Mouse (Mus musculus) intestine, embryonic 14.5 days (tissue): ENCODE measurements around the gene Micu1. TPM values are rescaled to one million over a fixed set of nuclear protein-coding genes. Genes with fewer than 3 reads are reported as not detected.

Experiments used
- ATAC-seq: fragments of 200-750 bp; cut with Nextera tagmentation; replicated peaks from 2 replicates; pipeline ENCODE4 v1.8.0; 2017; ENCODE audit warnings: low read depth, moderate number of reproducible peaks, moderate TSS enrichment, moderate library complexity; ENCODE audit not compliant: low FRiP score, low TSS enrichment
- DNase-seq: peaks from one replicate; pipeline ENCODE4 v3.0.0-alpha.2; 2018; ENCODE audit warnings: low spot score
- H3K27ac ChIP-seq: fragments of 300-500 bp; sonication (generic); 2 replicates; pipeline ENCODE4 v1.5.1; 2014; ENCODE audit warnings: low read depth, mild to moderate bottlenecking, control low read depth
- H3K27me3 ChIP-seq: fragments of 300-500 bp; sonication (generic); replicated peaks from 2 replicates; pipeline ENCODE4 v1.6.1; 2014; ENCODE audit warnings: low read length, control low read depth; ENCODE audit not compliant: control insufficient read depth, insufficient read depth
- H3K36me3 ChIP-seq: fragments of 300-500 bp; sonication (generic); 2 replicates; pipeline ENCODE4 v1.6.1; 2014; ENCODE audit warnings: low read length, control low read depth; ENCODE audit not compliant: control insufficient read depth, insufficient read depth
- H3K4me1 ChIP-seq: fragments of 300-500 bp; sonication (generic); replicated peaks from 2 replicates; pipeline ENCODE4 v1.6.1; 2014; ENCODE audit warnings: low read length, control low read depth, mixed read lengths; ENCODE audit not compliant: control insufficient read depth, insufficient read depth
- H3K4me2 ChIP-seq: fragments of 300-500 bp; sonication (generic); 2 replicates; pipeline ENCODE4 v1.6.1; 2014; ENCODE audit warnings: low read length
- H3K4me3 ChIP-seq: fragments of 300-500 bp; sonication (generic); 2 replicates; pipeline ENCODE4 v1.5.1; 2014; ENCODE audit warnings: low read depth, low read length, control low read depth, mixed read lengths
- H3K9ac ChIP-seq: fragments of 300-500 bp; sonication (generic); 2 replicates; pipeline ENCODE4 v1.6.1; 2014; ENCODE audit warnings: mild to moderate bottlenecking, low read length
- H3K9me3 ChIP-seq: fragments of 300-500 bp; sonication (generic); 2 replicates; pipeline ENCODE4 v1.6.1; 2016; ENCODE audit warnings: low read length, control low read depth; ENCODE audit not compliant: control insufficient read depth
- WGBS: fragments of 180-500 bp; shearing (Covaris S2); extraction: QIAGEN DNeasy Blood & Tissue Kit; methylation state at CpG from one replicate; pipeline ENCODE4 v1.1.7; 2014; 5-methylcytosine and 5-hydroxymethylcytosine counted together
- polyA plus RNA-seq: library from polyadenylated mRNA; unstranded; fragments of >200 nt; fragmentation: Nextera tagmentation; extraction: Ambion mirVana; gene quantifications from 2 replicates; pipeline ENCODE4 v1.2.1, GENCODE M21; 2014

Gene Micu1
- polyA plus RNA-seq, 1 experiment from 2014 or later = 65.8 TPM

- Histone ChIP-seq H3K4me2 (no peak overlapping the region), H3K9ac (no peak overlapping the region), H3K9me3 (no peaks in the 10 kb centered on the region), H3K36me3 (no peaks in the 10 kb centered on the region), H3K27ac (no peak overlapping the region), H3K4me1 (no peaks in the 10 kb centered on the region), H3K27me3 (no peaks in the 10 kb centered on the region), H3K4me3 (no peak overlapping the region)
- WGBS = 74% methylated on average over 11 of the region's 11 CpGs
- DNase-seq = no peak
- no peak for ATAC-seq
These were observed 146.0 kb downstream of the Micu1 start for GRCm38 (mm10) chr10:59848079-59848877.

DNA sequence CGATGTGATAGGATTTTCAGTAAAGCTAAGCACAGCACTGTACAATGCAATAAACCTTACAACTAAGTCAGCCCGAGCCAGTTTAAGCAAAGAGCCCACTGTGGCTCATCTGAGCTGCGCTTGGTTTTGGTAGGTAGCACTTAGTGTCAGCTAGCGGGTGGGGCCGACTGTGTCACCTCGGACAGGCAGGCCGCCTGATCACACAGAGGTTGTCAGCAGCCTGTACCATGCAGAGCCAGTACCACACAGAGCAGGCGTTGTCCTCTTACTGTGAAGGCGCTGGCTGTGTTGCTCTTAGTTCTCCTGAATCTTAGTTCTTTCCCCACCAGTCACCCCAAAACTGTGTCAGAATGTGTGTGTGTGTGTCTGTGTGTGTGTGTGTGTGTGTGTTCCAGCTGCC lies 146.7 kb downstream of the Micu1 start:
- DNase-seq (no peak), ATAC-seq (0 out of 2 replicates have a peak, but pooled peaks have one; percentile 8)
- Histone ChIP-seq H3K9me3 (no peaks in the 10 kb centered on the region), H3K4me3 (no peak overlapping the region), H3K36me3 (no peaks in the 10 kb centered on the region), H3K27me3 (no peaks in the 10 kb centered on the region), H3K4me2 (no peak overlapping the region), H3K9ac (no peak overlapping the region), H3K27ac (no peak overlapping the region), H3K4me1 (no peaks in the 10 kb centered on the region)
- 70% methylated on average over 9 of the region's 9 CpGs for WGBS

DNA sequence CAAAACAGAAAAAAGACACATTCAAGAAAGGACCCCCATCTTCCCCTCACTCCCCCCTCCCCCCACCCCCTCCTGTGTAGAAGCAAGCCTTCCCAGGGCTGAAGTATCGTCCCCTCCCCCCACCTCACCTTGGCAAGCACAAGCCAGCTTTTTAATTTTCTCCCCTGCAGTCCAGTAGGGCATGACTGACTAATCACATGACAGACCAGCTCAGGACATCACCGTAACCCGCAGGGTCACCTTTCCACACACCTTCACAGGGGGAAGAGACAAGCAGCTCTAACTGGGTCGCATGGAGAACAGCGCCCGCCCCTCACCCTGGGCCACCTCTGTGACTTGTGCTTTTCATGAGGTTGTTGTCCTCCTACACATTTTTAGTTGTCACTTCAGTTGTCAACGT lies 147.1 kb downstream of the Micu1 start:
- no peak for DNase-seq

DNA sequence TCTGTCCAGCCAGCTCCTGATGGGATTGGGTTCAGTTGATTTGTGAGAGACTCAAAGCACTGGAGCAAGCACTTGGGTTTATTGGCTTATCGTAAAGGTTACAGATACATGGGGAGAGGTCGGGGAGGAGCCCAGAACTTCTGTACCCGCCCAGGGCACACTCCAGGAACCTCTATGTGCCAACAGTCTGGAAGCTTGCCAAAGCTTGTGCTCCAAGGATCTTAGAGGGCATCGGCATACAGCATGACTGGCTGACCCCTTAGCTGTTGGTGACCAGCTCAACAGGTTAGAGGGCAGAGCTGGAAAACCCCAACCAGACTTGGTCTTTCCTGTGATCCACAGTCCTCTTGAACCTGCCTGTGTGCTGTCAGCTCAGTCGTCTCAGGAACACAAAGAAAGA lies 154.9 kb downstream of the Micu1 start:
- Histone ChIP-seq H3K4me1 (no peaks in the 10 kb centered on the region), H3K4me3 (no peak overlapping the region), H3K9ac (no peak overlapping the region), H3K9me3 (no peaks in the 10 kb centered on the region), H3K27me3 (no peaks in the 10 kb centered on the region), H3K4me2 (no peak overlapping the region), H3K36me3 (no peaks in the 10 kb centered on the region), H3K27ac (no peak overlapping the region)
- DNase-seq = no peak
- ATAC-seq = no peak
- WGBS = 72% methylated on average over 5 of the region's 5 CpGs

More for the DNA sequence above, 147.1 kb downstream of the Micu1 start:
- H3K4me1 ChIP-seq = no peaks in the 10 kb centered on the region
- H3K4me2 ChIP-seq = no peak overlapping the region
- WGBS = 81% methylated on average over 7 of the region's 7 CpGs
- no peak for ATAC-seq
- no peak overlapping the region for H3K27ac ChIP-seq
- H3K9me3 ChIP-seq = no peaks in the 10 kb centered on the region
- H3K4me3 ChIP-seq = no peak overlapping the region
- H3K27me3 ChIP-seq = no peaks in the 10 kb centered on the region
- H3K36me3 ChIP-seq = no peaks in the 10 kb centered on the region
- no peak overlapping the region for H3K9ac ChIP-seq

DNA sequence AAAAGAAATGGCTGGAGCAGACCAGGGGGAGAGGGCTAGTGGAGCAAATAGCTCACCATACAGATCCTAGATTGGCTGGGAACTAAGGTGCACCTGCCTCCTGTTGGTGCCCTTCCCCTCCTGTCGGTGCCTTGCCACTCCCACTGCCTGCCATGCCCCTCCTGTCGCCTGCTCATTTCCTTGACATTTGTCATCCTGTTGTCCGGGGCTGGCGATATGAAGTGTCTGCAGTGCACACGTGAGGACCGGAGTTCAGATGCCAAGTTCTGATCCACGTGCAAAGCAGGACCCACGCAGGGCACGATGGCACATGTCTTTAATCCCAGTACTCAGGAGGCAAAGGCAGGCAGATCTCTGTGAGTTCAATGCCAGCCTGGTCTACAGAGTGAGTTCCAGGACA lies 158.4 kb downstream of the Micu1 start:
- no peak overlapping the region for H3K4me3 ChIP-seq
- peaks cover 8% of the 10 kb centered on the region; the same call in 1 of the 2 replicates for H3K36me3 ChIP-seq
- no peak overlapping the region for H3K9ac ChIP-seq
- 70% methylated on average over 9 of the region's 9 CpGs for WGBS
- H3K9me3 ChIP-seq = no peaks in the 10 kb centered on the region
- no peak overlapping the region for H3K4me2 ChIP-seq
- DNase-seq (no peak), ATAC-seq (no peak)
- no peaks in the 10 kb centered on the region; the same call in 1 of the 2 replicates for H3K4me1 ChIP-seq
- H3K27me3 ChIP-seq = no peaks in the 10 kb centered on the region
- no peak overlapping the region for H3K27ac ChIP-seq

GRCm38 (mm10) chr10:59861201-59861600 lies 158.9 kb downstream of the Micu1 start:
- no peak overlapping the region for H3K4me3 ChIP-seq
- no peak overlapping the region for H3K27ac ChIP-seq
- WGBS = 89% methylated on average over 10 of the region's 10 CpGs
- no peaks in the 10 kb centered on the region for H3K27me3 ChIP-seq
- peaks cover 8% of the 10 kb centered on the region; the same call in 1 of the 2 replicates for H3K36me3 ChIP-seq
- ATAC-seq (no peak), DNase-seq (no peak)
- H3K9ac ChIP-seq = no peak overlapping the region
- H3K4me1 ChIP-seq = no peaks in the 10 kb centered on the region; the same call in 1 of the 2 replicates
- no peak overlapping the region for H3K4me2 ChIP-seq
- H3K9me3 ChIP-seq = no peaks in the 10 kb centered on the region

DNA sequence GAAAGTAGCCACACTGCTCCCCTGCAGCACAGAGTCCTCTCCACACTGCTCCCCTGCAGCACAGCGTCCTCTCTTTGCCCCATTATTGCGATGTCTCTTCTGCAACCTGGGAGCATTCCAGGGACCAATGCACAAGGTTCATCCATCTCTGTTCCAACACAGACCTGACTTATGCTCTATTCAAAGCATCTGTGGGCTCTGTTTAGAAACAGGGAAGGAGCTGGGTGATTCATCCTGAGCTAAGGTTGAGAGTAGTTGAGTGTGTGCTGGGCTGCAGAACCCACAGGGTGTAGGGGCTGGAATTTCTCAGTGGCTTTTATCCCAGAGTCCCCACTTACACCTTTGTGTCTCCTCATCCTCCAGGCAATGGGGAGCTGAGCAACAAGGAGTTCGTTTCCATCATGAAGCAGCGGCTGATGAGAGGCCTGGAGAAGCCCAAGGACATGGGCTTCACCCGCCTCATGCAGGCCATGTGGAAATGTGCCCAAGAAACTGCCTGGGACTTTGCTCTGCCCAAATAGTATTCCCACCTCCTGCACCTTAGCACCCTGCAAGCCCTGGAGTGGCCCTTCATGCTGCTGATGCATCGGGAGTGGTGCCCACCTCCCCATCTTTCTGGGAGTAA lies 160.7 kb downstream of the Micu1 start:
- WGBS = 70% methylated on average over 6 of the region's 6 CpGs
- no peak for ATAC-seq
- no peak for DNase-seq
- H3K4me1 ChIP-seq = no peaks in the 10 kb centered on the region; the same call in 1 of the 2 replicates
- H3K4me3 ChIP-seq = no peak overlapping the region
- H3K27me3 ChIP-seq = no peaks in the 10 kb centered on the region
- no peak overlapping the region for H3K4me2 ChIP-seq
- H3K36me3 ChIP-seq = peaks cover 8% of the 10 kb centered on the region; the same call in 1 of the 2 replicates
- no peaks in the 10 kb centered on the region for H3K9me3 ChIP-seq
- H3K27ac ChIP-seq = no peak overlapping the region
- no peak overlapping the region for H3K9ac ChIP-seq

GRCm38 (mm10) chr10:59863620-59864019 lies 161.3 kb downstream of the Micu1 start:
- 48% methylated on average over 4 of the region's 4 CpGs for WGBS
- H3K27me3 ChIP-seq = no peaks in the 10 kb centered on the region

More at GRCm38 (mm10) chr10:59863620-59864019, 161.3 kb downstream of the Micu1 start:
- Histone ChIP-seq H3K4me3 (no peak overlapping the region), H3K36me3 (peaks cover 8% of the 10 kb centered on the region; the same call in 1 of the 2 replicates), H3K4me1 (no peaks in the 10 kb centered on the region; the same call in 1 of the 2 replicates), H3K27ac (no peak overlapping the region), H3K4me2 (no peak overlapping the region), H3K9ac (no peak overlapping the region), H3K9me3 (no peaks in the 10 kb centered on the region)
- no peak for DNase-seq
- ATAC-seq = no peak
